ENCODE assay signal across 16 mouse cellular contexts in the genomic region with DNA sequence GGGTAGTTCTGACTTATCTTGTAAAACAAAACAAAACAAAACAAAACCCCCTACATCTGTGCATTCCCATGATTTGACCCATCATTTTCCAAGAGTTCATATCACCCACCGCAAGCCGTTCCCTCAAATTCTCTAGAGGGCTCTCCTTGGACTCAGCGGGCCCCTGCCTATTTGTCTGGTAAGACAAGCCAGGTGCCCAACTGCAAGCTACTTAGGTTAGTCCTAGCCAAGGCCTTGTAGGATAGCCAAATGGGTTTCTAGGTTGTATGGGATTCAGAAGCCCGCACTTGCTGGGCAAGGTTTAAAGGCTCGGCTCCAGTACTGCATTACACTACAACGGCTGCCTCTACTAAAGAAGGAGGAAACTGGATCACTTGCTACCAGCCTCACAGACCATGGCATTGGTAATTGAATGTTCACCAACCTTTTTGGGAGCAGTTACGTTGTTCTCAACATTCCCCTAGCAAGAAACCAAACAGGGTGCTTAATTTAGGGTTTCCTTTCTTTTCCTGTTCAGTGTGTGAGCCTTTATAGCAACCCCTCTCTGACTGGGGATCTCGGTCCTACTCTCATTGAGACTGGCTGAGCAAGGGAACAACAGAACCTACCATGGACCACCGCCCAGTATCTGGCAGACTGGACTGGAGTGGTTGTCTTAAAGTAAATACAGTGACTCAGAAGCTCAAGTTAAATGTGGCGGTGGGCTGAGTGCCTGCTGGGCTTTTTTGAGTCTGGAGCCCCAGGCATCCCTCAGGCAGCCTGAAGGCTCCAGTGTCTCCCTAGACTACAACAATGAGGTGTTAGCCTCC. TPM values are rescaled to one million over a fixed set of nuclear protein-coding genes. Genes with fewer than 3 reads are reported as not detected.
DNase-seq lines count a peak whose midpoint lies in the region; ATAC-seq and TF ChIP-seq lines count a peak whose summit lies in the region.
"Had no signal": no experiment of that assay in that cellular context is flagged by ENCODE, and none has a peak within 500 bp of the region (broad histone marks: within the 10 kb centered on the region; RNA-seq: fewer than 3 reads in every experiment).

No protein-coding gene starts in this region.

- no peaks in the 10 kb centered on the region for H3K36me3 ChIP-seq in heart, embryonic 12.5 days
- H3K36me3 ChIP-seq in kidney, postnatal 0 days (ENCODE audit: insufficient read depth, low read length), result no peaks in the 10 kb centered on the region
- H3K36me3 ChIP-seq in neural tube, embryonic 12.5 days, result no peaks in the 10 kb centered on the region
- H3K36me3 ChIP-seq: heart, embryonic 15.5 days; lung, embryonic 15.5 days had no signal

- H3K27me3 ChIP-seq in heart, embryonic 12.5 days (replicated peaks), result peaks cover 91% of the 10 kb centered on the region
- H3K27me3 ChIP-seq in kidney, postnatal 0 days (ENCODE audit: insufficient read depth, low read length), result no peaks in the 10 kb centered on the region
- H3K27me3 ChIP-seq in neural tube, embryonic 12.5 days (replicated peaks), result peaks cover 76% of the 10 kb centered on the region

- ATAC-seq in heart, embryonic 12.5 days (ENCODE audit: insufficient number of reproducible peaks, low FRiP score), result no peak
- no peak for ATAC-seq in kidney, postnatal 0 days (replicated peaks; ENCODE audit: low FRiP score, low read depth)
- ATAC-seq in neural tube, embryonic 12.5 days (ENCODE audit: low FRiP score, low read depth), result no peak
- no peak for ATAC-seq in erythroblast, adult 5-6 weeks (replicated peaks; ENCODE audit: low FRiP score, poor library complexity, severe bottlenecking)
- ATAC-seq: hindbrain, embryonic 16.5 days had no signal

- 8% methylated on average over 10 of the region's 10 CpGs for WGBS in heart, embryonic 12.5 days
- 19% methylated on average over 10 of the region's 10 CpGs for WGBS in kidney, postnatal 0 days
- WGBS in neural tube, embryonic 12.5 days, result 4% methylated on average over 10 of the region's 10 CpGs

- TF ChIP-seq POLR2A in embryonic fibroblast, embryonic 13.5 days (IDR thresholded peaks at IDR 0.05; ENCODE audit: low read depth, low read length), result no peak

- no peak overlapping the region for H3K9ac ChIP-seq in heart, embryonic 12.5 days
- peak overlapping the region; percentile 98 for H3K9ac ChIP-seq in kidney, postnatal 0 days (ENCODE audit: low read depth, low read length)
- peak overlapping the region; percentile 98 for H3K9ac ChIP-seq in neural tube, embryonic 12.5 days
- H3K9ac ChIP-seq: heart, embryonic 15.5 days; lung, embryonic 15.5 days had no signal

- H3K4me2 ChIP-seq in heart, embryonic 12.5 days, result no peak overlapping the region
- H3K4me2 ChIP-seq in kidney, postnatal 0 days (ENCODE audit: low read length), result peak overlapping the region; percentile 92
- peak overlapping the region; percentile 74 for H3K4me2 ChIP-seq in neural tube, embryonic 12.5 days (replicated peaks)
- H3K4me2 ChIP-seq: heart, embryonic 15.5 days; lung, embryonic 15.5 days had no signal

- H3K4me1 ChIP-seq in heart, embryonic 12.5 days (replicated peaks), result 0 out of 2 replicates have a peak, but pooled peaks cover 2% of the 10 kb centered on the region
- no peaks in the 10 kb centered on the region for H3K4me1 ChIP-seq in embryonic fibroblast, embryonic 13.5 days (ENCODE audit: control insufficient read depth, insufficient read depth, low read length)
- H3K4me1 ChIP-seq in kidney, postnatal 0 days (replicated peaks; ENCODE audit: insufficient read depth, low read length), result peaks cover 13% of the 10 kb centered on the region
- H3K4me1 ChIP-seq in neural tube, embryonic 12.5 days, result 0 out of 2 replicates have a peak, but pooled peaks cover 15% of the 10 kb centered on the region

- no peak for TF ChIP-seq CTCF in embryonic fibroblast, embryonic 13.5 days (IDR thresholded peaks at IDR 0.05; ENCODE audit: borderline replicate concordance, insufficient read depth, low read length)
- no peak for TF ChIP-seq CTCF in kidney, postnatal 0 days (IDR thresholded peaks at IDR 0.05; ENCODE audit: low read depth)

- H3K4me3 ChIP-seq in heart, embryonic 12.5 days, result no peak overlapping the region
- peak overlapping the region; percentile 20 for H3K4me3 ChIP-seq in embryonic fibroblast, embryonic 13.5 days (ENCODE audit: insufficient read depth, low read length)
- peak overlapping the region; percentile 85 for H3K4me3 ChIP-seq in kidney, postnatal 0 days (replicated peaks; ENCODE audit: low read depth, low read length)
- peak overlapping the region; percentile 78 for H3K4me3 ChIP-seq in neural tube, embryonic 12.5 days
- H3K4me3 ChIP-seq: heart, embryonic 15.5 days; lung, embryonic 15.5 days; megakaryocyte, embryonic 14.5 days had no signal

- H3K27ac ChIP-seq in heart, embryonic 12.5 days (ENCODE audit: poor library complexity, severe bottlenecking), result no peak overlapping the region
- H3K27ac ChIP-seq in embryonic fibroblast, embryonic 13.5 days (ENCODE audit: insufficient read depth, low read length), result peak overlapping the region; percentile 12; the same call in 1 of the 2 replicates
- H3K27ac ChIP-seq in kidney, postnatal 0 days, result peak overlapping the region; percentile 55
- H3K27ac ChIP-seq in neural tube, embryonic 12.5 days, result peak overlapping the region; percentile 17; the same call in 1 of the 2 replicates
- H3K27ac ChIP-seq: heart, embryonic 15.5 days; lung, embryonic 15.5 days; stomach, postnatal 0 days had no signal

- DNase-seq in heart, adult 11 months, result peak; percentile 80
- peak; percentile 57 for DNase-seq in kidney, postnatal 0 days (ENCODE audit: low spot score)
- no peak for DNase-seq in retina, postnatal 1 day
- DNase-seq in heart, adult 9 months (ENCODE audit: low spot score in 2 of 2), result no peak

- no peaks in the 10 kb centered on the region for H3K9me3 ChIP-seq in heart, embryonic 12.5 days (replicated peaks)
- no peaks in the 10 kb centered on the region for H3K9me3 ChIP-seq in kidney, postnatal 0 days (replicated peaks; ENCODE audit: low read length)
- H3K9me3 ChIP-seq in neural tube, embryonic 12.5 days, result no peaks in the 10 kb centered on the region
- H3K9me3 ChIP-seq: heart, embryonic 15.5 days; lung, embryonic 15.5 days had no signal

RNA-seq across cellular contexts. Expression of a gene that starts 3.1 kb away (rescaled TPM):
- 0.31 and 0.60 TPM in 2 replicates for polyA plus RNA-seq in heart, embryonic 12.5 days (2016; fragmentation: Nextera tagmentation; extraction: Ambion mirVana)
- polyA plus RNA-seq in embryonic fibroblast, embryonic 13.5 days (2011; ENCODE audit: insufficient read length, low read depth, missing spikeins), result 12.1 and 18.2 TPM in 2 replicates
- polyA plus RNA-seq in kidney, postnatal 0 days (2015; fragmentation: Nextera tagmentation; extraction: Ambion mirVana), result 175 and 183 TPM in 2 replicates
- 108 and 119 TPM in 2 replicates for polyA plus RNA-seq in neural tube, embryonic 12.5 days (2016; fragmentation: Nextera tagmentation; extraction: Ambion mirVana)
- total RNA-seq in erythroblast, adult 5-6 weeks (2015; ENCODE audit: low replicate concordance), result not detected in 2 replicates
- total RNA-seq in erythroblast, adult 5-6 weeks (2017; ENCODE audit: low replicate concordance), result not detected in 2 replicates
- total RNA-seq: liver, adult 2 months; MEL had no signal
- polyA plus RNA-seq: hindbrain, embryonic 16.5 days; liver, adult 2 months; stomach, postnatal 0 days had no signal

RNA-seq across cellular contexts. Expression of a gene that starts 6.7 kb away (rescaled TPM):
- 0.48 and 0.54 TPM in 2 replicates for polyA plus RNA-seq in heart, embryonic 12.5 days (2016; fragmentation: Nextera tagmentation; extraction: Ambion mirVana)
- 9.9 and 13.6 TPM in 2 replicates for polyA plus RNA-seq in embryonic fibroblast, embryonic 13.5 days (2011; ENCODE audit: insufficient read length, low read depth, missing spikeins)
- polyA plus RNA-seq in kidney, postnatal 0 days (2015; fragmentation: Nextera tagmentation; extraction: Ambion mirVana), result 57.3 and 57.8 TPM in 2 replicates
- 124 and 131 TPM in 2 replicates for polyA plus RNA-seq in neural tube, embryonic 12.5 days (2016; fragmentation: Nextera tagmentation; extraction: Ambion mirVana)
- total RNA-seq in erythroblast, adult 5-6 weeks (2015; ENCODE audit: low replicate concordance), result 3.3 TPM in 1 of 2 replicates, not detected in the other
- total RNA-seq in erythroblast, adult 5-6 weeks (2017; ENCODE audit: low replicate concordance), result 2.5 and 4.0 TPM in 2 replicates
- total RNA-seq: liver, adult 2 months; MEL had no signal

RNA-seq across cellular contexts. Expression of a gene that starts 8.1 kb away (rescaled TPM):
- polyA plus RNA-seq in heart, embryonic 12.5 days (2016; fragmentation: Nextera tagmentation; extraction: Ambion mirVana), result 0.09 TPM in 1 of 2 replicates, not detected in the other
- polyA plus RNA-seq in embryonic fibroblast, embryonic 13.5 days (2011; ENCODE audit: insufficient read length, low read depth, missing spikeins), result 5.1 and 9.2 TPM in 2 replicates
- 24.7 and 27.7 TPM in 2 replicates for polyA plus RNA-seq in kidney, postnatal 0 days (2015; fragmentation: Nextera tagmentation; extraction: Ambion mirVana)
- 10.8 and 13.4 TPM in 2 replicates for polyA plus RNA-seq in neural tube, embryonic 12.5 days (2016; fragmentation: Nextera tagmentation; extraction: Ambion mirVana)
- total RNA-seq in erythroblast, adult 5-6 weeks (2015; ENCODE audit: low replicate concordance), result not detected in 2 replicates
- total RNA-seq in erythroblast, adult 5-6 weeks (2017; ENCODE audit: low replicate concordance), result not detected in 2 replicates
- total RNA-seq: liver, adult 2 months; MEL had no signal
- polyA plus RNA-seq: heart, embryonic 15.5 days; hindbrain, embryonic 16.5 days; liver, adult 2 months; lung, embryonic 15.5 days; stomach, postnatal 0 days had no signal

RNA-seq across cellular contexts. Expression of a gene that starts 15.9 kb away (rescaled TPM):
- 0.44 TPM in 1 of 2 replicates, not detected in the other for polyA plus RNA-seq in heart, embryonic 12.5 days (2016; fragmentation: Nextera tagmentation; extraction: Ambion mirVana)
- 15.8 and 21.6 TPM in 2 replicates for polyA plus RNA-seq in embryonic fibroblast, embryonic 13.5 days (2011; ENCODE audit: insufficient read length, low read depth, missing spikeins)
- 29.7 and 31.7 TPM in 2 replicates for polyA plus RNA-seq in kidney, postnatal 0 days (2015; fragmentation: Nextera tagmentation; extraction: Ambion mirVana)
- 81.2 and 102 TPM in 2 replicates for polyA plus RNA-seq in neural tube, embryonic 12.5 days (2016; fragmentation: Nextera tagmentation; extraction: Ambion mirVana)
- total RNA-seq in erythroblast, adult 5-6 weeks (2015; ENCODE audit: low replicate concordance), result 0.77 and 2.5 TPM in 2 replicates
- total RNA-seq in erythroblast, adult 5-6 weeks (2017; ENCODE audit: low replicate concordance), result 1.3 and 2.1 TPM in 2 replicates
- total RNA-seq: liver, adult 2 months; MEL had no signal

RNA-seq across cellular contexts. Expression of a gene that starts 23.1 kb away (rescaled TPM):
- 0.10 TPM in 1 of 2 replicates, not detected in the other for polyA plus RNA-seq in heart, embryonic 12.5 days (2016; fragmentation: Nextera tagmentation; extraction: Ambion mirVana)
- 3.3 and 5.0 TPM in 2 replicates for polyA plus RNA-seq in embryonic fibroblast, embryonic 13.5 days (2011; ENCODE audit: insufficient read length, low read depth, missing spikeins)
- polyA plus RNA-seq in kidney, postnatal 0 days (2015; fragmentation: Nextera tagmentation; extraction: Ambion mirVana), result not detected in 2 replicates
- 0.10 and 1.3 TPM in 2 replicates for polyA plus RNA-seq in neural tube, embryonic 12.5 days (2016; fragmentation: Nextera tagmentation; extraction: Ambion mirVana)
- total RNA-seq in erythroblast, adult 5-6 weeks (2015; ENCODE audit: low replicate concordance), result not detected in 2 replicates
- total RNA-seq in erythroblast, adult 5-6 weeks (2017; ENCODE audit: low replicate concordance), result not detected in 2 replicates
- total RNA-seq: adrenal gland, postnatal 4 days; liver, adult 2 months; MEL had no signal
- polyA plus RNA-seq: heart, embryonic 15.5 days; hindbrain, embryonic 16.5 days; liver, adult 2 months; lung, embryonic 15.5 days; stomach, postnatal 0 days had no signal

Comparison
In these comparisons a context has a peak if more than half of its experiments do, and no peak if none do; other contexts are left out.
1. DNase-seq: peak in heart, adult 11 months (single experiment) and kidney, postnatal 0 days (single experiment); none in retina, postnatal 1 day (single experiment) and heart, adult 9 months (0 of 2).